Mouse (Mus musculus): ENCODE measurements around the gene Bscl2. TPM values are rescaled to one million over a fixed set of nuclear protein-coding genes. Genes with fewer than 3 reads are reported as not detected.

The Bscl2 gene
- polyA plus RNA-seq, 1 experiment = 233 TPM

DNA sequence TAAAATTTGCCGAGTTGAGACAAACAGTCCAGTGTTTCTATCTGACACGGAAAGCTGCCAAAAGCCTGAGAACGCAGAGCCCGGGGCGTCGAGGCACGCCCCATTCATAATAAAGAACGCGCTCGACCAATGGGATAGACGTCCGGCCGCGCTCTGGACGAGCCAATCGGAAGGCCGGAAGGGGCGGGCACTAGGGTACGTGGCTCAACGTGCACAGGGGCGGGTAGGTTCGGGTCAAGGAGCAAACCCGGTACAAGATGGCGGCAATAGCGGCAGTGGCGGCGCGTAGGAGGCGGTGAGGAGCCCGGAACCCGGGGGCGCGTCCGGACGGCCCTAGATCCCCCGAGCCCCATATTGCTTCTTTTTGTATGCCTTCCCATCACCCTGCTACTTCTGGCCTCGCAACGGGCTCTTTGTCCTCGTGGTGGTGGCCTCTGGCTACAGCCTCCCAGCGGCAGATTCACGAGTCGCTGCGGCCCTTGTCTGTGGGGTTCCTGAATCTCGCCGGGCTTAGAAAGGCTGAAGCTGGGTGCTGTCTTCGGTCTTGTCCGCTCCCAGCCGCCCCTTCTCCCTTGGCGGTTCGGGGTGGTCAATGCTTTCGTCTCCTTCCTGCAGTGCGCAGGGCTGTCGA, 60.7 kb downstream of the Bscl2 start, which contains the start of gene Ganab:
Gene Ganab, plus strand, starts transcription at position 207 of the 631 bp plus-strand sequence.
- peaks cover 6% of the 10 kb centered on the region; the same call in 1 of the 2 replicates for H3K4me1 ChIP-seq (ENCODE audit: control insufficient read depth, insufficient read depth, insufficient read length, low read length)
- peak within 1 kb of the TSS; percentile 85 for H3K4me3 ChIP-seq (ENCODE audit: insufficient read depth, low read depth, low read length)
- peak within 1 kb of the TSS; percentile 74 for H3K27ac ChIP-seq (replicated peaks; ENCODE audit: low read depth, low read length)

Other genes starting within 250 kb of the Bscl2 start
- not detected in 2 replicates for gene Slc22a8, start 246.2 kb upstream of the Bscl2 start, polyA plus RNA-seq (2012; ENCODE audit: insufficient read depth, insufficient read length, missing spikeins)
- not detected in 2 replicates for gene Slc22a6, start 219.4 kb upstream of the Bscl2 start, polyA plus RNA-seq (2012; ENCODE audit: insufficient read depth, insufficient read length, missing spikeins)
- not detected in 2 replicates for gene Chrm1, start 173.7 kb upstream of the Bscl2 start, polyA plus RNA-seq (2012; ENCODE audit: insufficient read depth, insufficient read length, missing spikeins)
- gene Slc3a2, start 114.1 kb upstream of the Bscl2 start, polyA plus RNA-seq (2012; ENCODE audit: insufficient read depth, insufficient read length, missing spikeins) = 32.8 and 41.0 TPM in 2 replicates
- gene Wdr74, start 101.6 kb upstream of the Bscl2 start, polyA plus RNA-seq (2012; ENCODE audit: insufficient read depth, insufficient read length, missing spikeins) = 28.2 and 31.8 TPM in 2 replicates
- not detected in 2 replicates for gene 1700092M07Rik, start 96.7 kb upstream of the Bscl2 start, polyA plus RNA-seq (2012; ENCODE audit: insufficient read depth, insufficient read length, missing spikeins)
- gene Stx5a, start 96.1 kb upstream of the Bscl2 start, polyA plus RNA-seq (2012; ENCODE audit: insufficient read depth, insufficient read length, missing spikeins) = 30.7 and 43.6 TPM in 2 replicates
- gene Nxf1, start 80.4 kb upstream of the Bscl2 start, polyA plus RNA-seq (2012; ENCODE audit: insufficient read depth, insufficient read length, missing spikeins) = 51.6 and 58.1 TPM in 2 replicates
- 140 and 154 TPM in 2 replicates for gene Tmem223, start 66.5 kb upstream of the Bscl2 start, polyA plus RNA-seq (2012; ENCODE audit: insufficient read depth, insufficient read length, missing spikeins)
- 34.0 and 34.8 TPM in 2 replicates for gene Tmem179b, start 63.0 kb upstream of the Bscl2 start, polyA plus RNA-seq (2012; ENCODE audit: insufficient read depth, insufficient read length, missing spikeins)
- gene Taf6l, start 51.0 kb upstream of the Bscl2 start, polyA plus RNA-seq (2012; ENCODE audit: insufficient read depth, insufficient read length, missing spikeins) = 4.2 and 8.6 TPM in 2 replicates
- 68.9 and 71.7 TPM in 2 replicates for gene Polr2g, start 38.9 kb upstream of the Bscl2 start, polyA plus RNA-seq (2012; ENCODE audit: insufficient read depth, insufficient read length, missing spikeins)
- gene Zbtb3, start 34.9 kb upstream of the Bscl2 start, polyA plus RNA-seq (2012; ENCODE audit: insufficient read depth, insufficient read length, missing spikeins) = 1.2 and 2.8 TPM in 2 replicates
- 27.1 and 28.9 TPM in 2 replicates for gene Ttc9c, start 18.1 kb upstream of the Bscl2 start, polyA plus RNA-seq (2012; ENCODE audit: insufficient read depth, insufficient read length, missing spikeins)
- 31.0 and 31.1 TPM in 2 replicates for gene Hnrnpul2, start 17.5 kb upstream of the Bscl2 start, polyA plus RNA-seq (2012; ENCODE audit: insufficient read depth, insufficient read length, missing spikeins)
- gene AC129217.1, start 7.7 kb upstream of the Bscl2 start, polyA plus RNA-seq (2012; ENCODE audit: insufficient read depth, insufficient read length, missing spikeins) = 17.2 and 39.8 TPM in 2 replicates
- gene Gng3, start 1.7 kb downstream of the Bscl2 start, polyA plus RNA-seq (2012; ENCODE audit: insufficient read depth, insufficient read length, missing spikeins) = not detected in 2 replicates
- gene Lrrn4cl, start 13.3 kb downstream of the Bscl2 start, polyA plus RNA-seq (2012; ENCODE audit: insufficient read depth, insufficient read length, missing spikeins) = 3.3 and 10.5 TPM in 2 replicates
- gene Ubxn1, start 34.0 kb downstream of the Bscl2 start, polyA plus RNA-seq (2012; ENCODE audit: insufficient read depth, insufficient read length, missing spikeins) = 188 and 228 TPM in 2 replicates
- gene Uqcc3, start 43.5 kb downstream of the Bscl2 start, polyA plus RNA-seq (2012; ENCODE audit: insufficient read depth, insufficient read length, missing spikeins) = 88.3 and 93.3 TPM in 2 replicates
- 11.9 and 20.2 TPM in 2 replicates for gene Lbhd1, start 46.3 kb downstream of the Bscl2 start, polyA plus RNA-seq (2012; ENCODE audit: insufficient read depth, insufficient read length, missing spikeins)
- not detected in 2 replicates for gene Gm49403, start 46.5 kb downstream of the Bscl2 start, polyA plus RNA-seq (2012; ENCODE audit: insufficient read depth, insufficient read length, missing spikeins)
- 36.6 and 59.8 TPM in 2 replicates for gene 1810009A15Rik, start 51.4 kb downstream of the Bscl2 start, polyA plus RNA-seq (2012; ENCODE audit: insufficient read depth, insufficient read length, missing spikeins)
- 6.2 TPM in 1 of 2 replicates, not detected in the other for gene Gm49416, start 51.5 kb downstream of the Bscl2 start, polyA plus RNA-seq (2012; ENCODE audit: insufficient read depth, insufficient read length, missing spikeins)
- gene Ints5, start 55.5 kb downstream of the Bscl2 start, polyA plus RNA-seq (2012; ENCODE audit: insufficient read depth, insufficient read length, missing spikeins) = 4.8 and 5.9 TPM in 2 replicates
- gene Ganab, start 60.6 kb downstream of the Bscl2 start, polyA plus RNA-seq (2012; ENCODE audit: insufficient read depth, insufficient read length, missing spikeins) = 49.7 and 56.8 TPM in 2 replicates
- gene B3gat3, start 82.9 kb downstream of the Bscl2 start, polyA plus RNA-seq (2012; ENCODE audit: insufficient read depth, insufficient read length, missing spikeins) = 30.2 and 30.8 TPM in 2 replicates
- 4.5 and 11.4 TPM in 2 replicates for gene Rom1, start 91.9 kb downstream of the Bscl2 start, polyA plus RNA-seq (2012; ENCODE audit: insufficient read depth, insufficient read length, missing spikeins)
- gene Eml3, start 92.1 kb downstream of the Bscl2 start, polyA plus RNA-seq (2012; ENCODE audit: insufficient read depth, insufficient read length, missing spikeins) = 11.6 and 12.9 TPM in 2 replicates
- gene Mta2, start 104.4 kb downstream of the Bscl2 start, polyA plus RNA-seq (2012; ENCODE audit: insufficient read depth, insufficient read length, missing spikeins) = 28.2 and 30.6 TPM in 2 replicates
- 6.9 and 7.5 TPM in 2 replicates for gene Tut1, start 116.4 kb downstream of the Bscl2 start, polyA plus RNA-seq (2012; ENCODE audit: insufficient read depth, insufficient read length, missing spikeins)
- 134 and 135 TPM in 2 replicates for gene Eef1g, start 129.6 kb downstream of the Bscl2 start, polyA plus RNA-seq (2012; ENCODE audit: insufficient read depth, insufficient read length, missing spikeins)
- 133 and 177 TPM in 2 replicates for gene Ahnak, start 151.8 kb downstream of the Bscl2 start, polyA plus RNA-seq (2012; ENCODE audit: insufficient read depth, insufficient read length, missing spikeins)